Mouse (Mus musculus) limb, embryonic 15.5 days (tissue): ENCODE measurements around the gene Birc6. TPM values are rescaled to one million over a fixed set of nuclear protein-coding genes. Genes with fewer than 3 reads are reported as not detected.
A peak's percentile ranks its signal among the peaks of the same experiment; 100 is the strongest.

Source experiments
- ATAC-seq: fragments of 200-750 bp; cut with Nextera tagmentation; 2 replicates; pipeline ENCODE4 v1.8.0; 2017; ENCODE audit warnings: low read depth, moderate TSS enrichment; ENCODE audit not compliant: insufficient number of reproducible peaks, low FRiP score, low TSS enrichment
- H3K27ac ChIP-seq: fragments of 300-500 bp; sonication (generic); 2 replicates; pipeline ENCODE4 v1.5.1; 2015; ENCODE audit warnings: moderate library complexity, mild to moderate bottlenecking, inconsistent platforms
- H3K27me3 ChIP-seq: fragments of 300-500 bp; sonication (generic); 2 replicates; pipeline ENCODE4 v1.6.1; 2015; ENCODE audit warnings: inconsistent platforms
- H3K36me3 ChIP-seq: fragments of 300-500 bp; sonication (generic); 2 replicates; pipeline ENCODE4 v1.6.1; 2015; ENCODE audit warnings: inconsistent platforms
- H3K4me1 ChIP-seq: fragments of 300-500 bp; sonication (generic); 2 replicates; pipeline ENCODE4 v1.6.1; 2015; ENCODE audit warnings: inconsistent platforms
- H3K4me2 ChIP-seq: fragments of 300-500 bp; sonication (generic); 2 replicates; pipeline ENCODE4 v1.6.1; 2015; ENCODE audit warnings: mild to moderate bottlenecking, inconsistent platforms
- H3K4me3 ChIP-seq: fragments of 300-500 bp; sonication (generic); 2 replicates; pipeline ENCODE4 v1.5.1; 2015; ENCODE audit warnings: mild to moderate bottlenecking, inconsistent platforms
- H3K9ac ChIP-seq: fragments of 300-500 bp; sonication (generic); 2 replicates; pipeline ENCODE4 v1.6.1; 2015; ENCODE audit warnings: inconsistent platforms
- H3K9me3 ChIP-seq: fragments of 300-500 bp; sonication (generic); 2 replicates; pipeline ENCODE4 v1.6.1; 2016; ENCODE audit warnings: inconsistent platforms
- WGBS: fragments of 180-500 bp; shearing (Covaris S2); methylation state at CpG from one replicate; pipeline ENCODE4 v1.1.7; 2015; 5-methylcytosine and 5-hydroxymethylcytosine counted together
- polyA plus RNA-seq: library from polyadenylated mRNA; unstranded; fragments of >200 nt; fragmentation: Nextera tagmentation; extraction: Ambion mirVana; gene quantifications from 2 replicates; pipeline ENCODE4 v1.2.1, GENCODE M21; 2015

The Birc6 gene
- 79.1 and 82.5 TPM in 2 replicates for polyA plus RNA-seq

- under 1% methylated on average over 71 of the region's 71 CpGs for WGBS
- H3K4me1 ChIP-seq, result peaks cover 20% of the 10 kb centered on the region
Observed at GRCm38 (mm10) chr17:74527729-74528607, at the start of gene Birc6. Birc6 (plus strand) TSS chr17:74528295.

GRCm38 (mm10) chr17:74480361-74481069 lies 47.6 kb upstream of the Birc6 start:
- no peak for ATAC-seq
- H3K4me1 ChIP-seq, result no peaks in the 10 kb centered on the region
- H3K27me3 ChIP-seq, result no peaks in the 10 kb centered on the region
- no peak overlapping the region for H3K9ac ChIP-seq
- H3K9me3 ChIP-seq, result no peaks in the 10 kb centered on the region
- 86% methylated on average over 14 of the region's 14 CpGs for WGBS
- H3K27ac ChIP-seq, result no peak overlapping the region
- no peaks in the 10 kb centered on the region for H3K36me3 ChIP-seq
- H3K4me3 ChIP-seq, result no peak overlapping the region
- H3K4me2 ChIP-seq, result no peak overlapping the region

More at GRCm38 (mm10) chr17:74527729-74528607, at the start of gene Birc6:
- no peaks in the 10 kb centered on the region for H3K9me3 ChIP-seq
- ATAC-seq, result peak; percentile 97
- no peaks in the 10 kb centered on the region for H3K27me3 ChIP-seq
- H3K36me3 ChIP-seq, result no peaks in the 10 kb centered on the region
- peak within 1 kb of the TSS; percentile 99 for H3K27ac ChIP-seq
- H3K9ac ChIP-seq, result peak within 1 kb of the TSS; percentile 96
- H3K4me3 ChIP-seq, result peak within 1 kb of the TSS; percentile 91
- peak within 1 kb of the TSS; percentile 63 for H3K4me2 ChIP-seq

GRCm38 (mm10) chr17:74489024-74489900 lies 38.8 kb upstream of the Birc6 start, which contains the start of gene Yipf4:
Yipf4 (plus strand) TSS chr17:74489493.
- no peaks in the 10 kb centered on the region for H3K4me1 ChIP-seq
- H3K9ac ChIP-seq, result peak within 1 kb of the TSS; percentile 93
- no peaks in the 10 kb centered on the region for H3K9me3 ChIP-seq
- H3K36me3 ChIP-seq, result peaks cover 19% of the 10 kb centered on the region
- peak within 1 kb of the TSS; percentile 53 for H3K4me2 ChIP-seq
- WGBS, result 5% methylated on average over 57 of the region's 58 CpGs
- ATAC-seq, result peak; percentile 95
- H3K4me3 ChIP-seq, result peak within 1 kb of the TSS; percentile 97
- peak within 1 kb of the TSS; percentile 89 for H3K27ac ChIP-seq
- no peaks in the 10 kb centered on the region for H3K27me3 ChIP-seq

- Histone ChIP-seq H3K9ac (peak overlapping the region; percentile 93), H3K9me3 (no peaks in the 10 kb centered on the region), H3K27me3 (no peaks in the 10 kb centered on the region), H3K4me3 (peak overlapping the region; percentile 97), H3K4me1 (no peaks in the 10 kb centered on the region), H3K36me3 (peaks cover 25% of the 10 kb centered on the region), H3K4me2 (peak overlapping the region; percentile 53), H3K27ac (peak overlapping the region; percentile 89)
- ATAC-seq, result peak; percentile 45; the same call in 1 of the 2 replicates
- WGBS, result under 1% methylated on average over 12 of the region's 12 CpGs
Observed at GRCm38 (mm10) chr17:74489901-74490220, 38.2 kb upstream of the Birc6 start.

GRCm38 (mm10) chr17:74491565-74491964 lies 36.5 kb upstream of the Birc6 start:
- WGBS, result 96% methylated on average over 3 of the region's 3 CpGs
- no peak overlapping the region for H3K4me2 ChIP-seq
- no peak overlapping the region for H3K27ac ChIP-seq

GRCm38 (mm10) chr17:74500204-74500603 lies 27.9 kb upstream of the Birc6 start:
- no peak for ATAC-seq
- H3K9ac ChIP-seq, result no peak overlapping the region
- no peak overlapping the region for H3K27ac ChIP-seq
- no peak overlapping the region for H3K4me2 ChIP-seq
- 87% methylated on average over 4 of the region's 4 CpGs for WGBS
- H3K9me3 ChIP-seq, result no peaks in the 10 kb centered on the region
- H3K4me3 ChIP-seq, result no peak overlapping the region
- no peaks in the 10 kb centered on the region for H3K4me1 ChIP-seq
- no peaks in the 10 kb centered on the region for H3K27me3 ChIP-seq
- peaks cover 38% of the 10 kb centered on the region for H3K36me3 ChIP-seq

More at GRCm38 (mm10) chr17:74491565-74491964, 36.5 kb upstream of the Birc6 start:
- H3K27me3 ChIP-seq, result no peaks in the 10 kb centered on the region
- no peaks in the 10 kb centered on the region for H3K4me1 ChIP-seq
- no peak overlapping the region for H3K9ac ChIP-seq
- peaks cover 38% of the 10 kb centered on the region for H3K36me3 ChIP-seq
- no peaks in the 10 kb centered on the region for H3K9me3 ChIP-seq
- H3K4me3 ChIP-seq, result no peak overlapping the region
- no peak for ATAC-seq

GRCm38 (mm10) chr17:74501085-74501484 lies 27.0 kb upstream of the Birc6 start:
- no peak overlapping the region for H3K27ac ChIP-seq
- H3K27me3 ChIP-seq, result no peaks in the 10 kb centered on the region
- no peak overlapping the region for H3K4me2 ChIP-seq
- no peak overlapping the region for H3K4me3 ChIP-seq
- no peaks in the 10 kb centered on the region for H3K9me3 ChIP-seq
- H3K4me1 ChIP-seq, result no peaks in the 10 kb centered on the region
- no peak for ATAC-seq
- H3K9ac ChIP-seq, result no peak overlapping the region
- peaks cover 30% of the 10 kb centered on the region for H3K36me3 ChIP-seq

- H3K4me1 ChIP-seq, result no peaks in the 10 kb centered on the region
- H3K9me3 ChIP-seq, result no peaks in the 10 kb centered on the region
- no peak overlapping the region for H3K4me2 ChIP-seq
- WGBS, result 70% methylated on average over 2 of the region's 2 CpGs
- no peaks in the 10 kb centered on the region for H3K36me3 ChIP-seq
- no peak overlapping the region for H3K4me3 ChIP-seq
- no peak overlapping the region for H3K9ac ChIP-seq
- H3K27ac ChIP-seq, result no peak overlapping the region
- ATAC-seq, result no peak
- no peaks in the 10 kb centered on the region for H3K27me3 ChIP-seq
Observed at GRCm38 (mm10) chr17:74507934-74508333, 20.2 kb upstream of the Birc6 start.

- H3K4me1 ChIP-seq, result no peaks in the 10 kb centered on the region
- H3K4me3 ChIP-seq, result no peak overlapping the region
- no peak overlapping the region for H3K27ac ChIP-seq
- no peak for ATAC-seq
- H3K27me3 ChIP-seq, result no peaks in the 10 kb centered on the region
- no peaks in the 10 kb centered on the region for H3K36me3 ChIP-seq
- no peak overlapping the region for H3K4me2 ChIP-seq
- no peaks in the 10 kb centered on the region for H3K9me3 ChIP-seq
- 88% methylated on average over 3 of the region's 3 CpGs for WGBS
- H3K9ac ChIP-seq, result no peak overlapping the region
Observed at GRCm38 (mm10) chr17:74508600-74508999, 19.5 kb upstream of the Birc6 start.

- Histone ChIP-seq H3K36me3 (no peaks in the 10 kb centered on the region), H3K9ac (no peak overlapping the region), H3K27ac (no peak overlapping the region), H3K9me3 (no peaks in the 10 kb centered on the region), H3K4me3 (no peak overlapping the region), H3K27me3 (no peaks in the 10 kb centered on the region), H3K4me1 (no peaks in the 10 kb centered on the region), H3K4me2 (no peak overlapping the region)
- 80% methylated on average over 2 of the region's 2 CpGs for WGBS
- no peak for ATAC-seq
Observed at GRCm38 (mm10) chr17:74512308-74512707, 15.8 kb upstream of the Birc6 start.
